Mouse (Mus musculus): ENCODE measurements around the gene Hoxb13. TPM values are rescaled to one million over a fixed set of nuclear protein-coding genes. Genes with fewer than 3 reads are reported as not detected.

The Hoxb13 gene
- polyA plus RNA-seq (2014; fragmentation: Nextera tagmentation; extraction: Ambion mirVana): not detected in 2 replicates

DNA sequence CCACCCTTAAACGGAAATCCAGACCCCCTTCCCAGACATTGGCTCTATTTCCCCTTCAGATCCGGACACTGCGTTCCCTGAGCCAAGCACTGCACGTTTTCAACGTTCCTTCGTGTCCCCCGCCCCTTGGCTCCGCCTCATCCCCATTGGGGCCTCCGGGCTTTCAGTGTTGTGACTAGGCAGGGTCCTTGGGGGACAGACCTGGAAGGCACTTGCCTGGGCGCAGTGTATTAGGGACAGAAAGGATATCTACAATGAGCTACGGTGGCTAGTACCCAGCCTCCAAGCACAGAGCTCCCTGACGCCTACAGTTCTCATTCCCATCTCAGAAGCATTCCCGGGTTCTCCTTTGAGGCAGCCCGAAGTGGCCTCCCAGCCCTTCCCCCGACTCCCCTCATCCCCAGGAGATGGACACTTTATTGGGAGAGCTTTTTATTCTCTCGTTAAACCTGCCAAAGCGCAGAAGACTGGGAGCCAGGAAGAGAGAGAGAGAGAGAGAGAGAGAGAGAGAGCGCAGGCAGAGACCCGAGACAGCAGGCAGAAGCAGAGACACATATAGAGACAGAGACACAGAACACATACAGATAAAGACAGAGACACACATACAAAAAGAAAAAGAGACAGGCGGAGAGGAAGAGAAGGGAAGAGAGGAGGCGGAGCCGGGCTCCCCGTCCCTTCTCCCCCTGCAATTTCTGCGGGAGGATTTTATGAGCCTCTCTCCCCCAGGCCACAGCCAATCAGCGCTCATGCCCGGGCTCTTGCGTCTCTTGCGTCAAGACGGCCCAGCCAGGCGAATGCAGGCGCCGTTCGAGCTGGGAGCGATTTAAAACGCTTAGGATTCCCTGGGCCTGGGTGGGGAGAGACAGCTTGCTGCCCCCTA lies at the start of gene Hoxb13:
TSS of gene Hoxb13 (plus strand) at position 796 of the 880 bp plus-strand sequence.
- H3K9me3 ChIP-seq (replicated peaks; ENCODE audit: control insufficient read depth, low read length): no peaks in the 10 kb centered on the region
- H3K4me2 ChIP-seq (ENCODE audit: low read length): peak within 1 kb of the TSS; percentile 28; the same call in 1 of the 2 replicates
- H3K9ac ChIP-seq (ENCODE audit: low read length): no peak within 1 kb of the TSS
- no peak within 1 kb of the TSS for H3K4me3 ChIP-seq (ENCODE audit: low read depth, low read length)
- no peak; the same call in 1 of the 2 replicates for ATAC-seq
- H3K27me3 ChIP-seq (replicated peaks; ENCODE audit: control insufficient read depth, insufficient read depth, low read length): peaks cover 98% of the 10 kb centered on the region
- DNase-seq (ENCODE audit: low spot score): peak; percentile 66
- H3K4me1 ChIP-seq (ENCODE audit: control insufficient read depth, insufficient read depth, low read length): no peaks in the 10 kb centered on the region
- H3K36me3 ChIP-seq (ENCODE audit: control insufficient read depth, insufficient read depth, low read length): no peaks in the 10 kb centered on the region
- under 1% methylated on average over 35 of the region's 35 CpGs for WGBS
- H3K27ac ChIP-seq (ENCODE audit: low read depth, low read length): no peak within 1 kb of the TSS

DNA sequence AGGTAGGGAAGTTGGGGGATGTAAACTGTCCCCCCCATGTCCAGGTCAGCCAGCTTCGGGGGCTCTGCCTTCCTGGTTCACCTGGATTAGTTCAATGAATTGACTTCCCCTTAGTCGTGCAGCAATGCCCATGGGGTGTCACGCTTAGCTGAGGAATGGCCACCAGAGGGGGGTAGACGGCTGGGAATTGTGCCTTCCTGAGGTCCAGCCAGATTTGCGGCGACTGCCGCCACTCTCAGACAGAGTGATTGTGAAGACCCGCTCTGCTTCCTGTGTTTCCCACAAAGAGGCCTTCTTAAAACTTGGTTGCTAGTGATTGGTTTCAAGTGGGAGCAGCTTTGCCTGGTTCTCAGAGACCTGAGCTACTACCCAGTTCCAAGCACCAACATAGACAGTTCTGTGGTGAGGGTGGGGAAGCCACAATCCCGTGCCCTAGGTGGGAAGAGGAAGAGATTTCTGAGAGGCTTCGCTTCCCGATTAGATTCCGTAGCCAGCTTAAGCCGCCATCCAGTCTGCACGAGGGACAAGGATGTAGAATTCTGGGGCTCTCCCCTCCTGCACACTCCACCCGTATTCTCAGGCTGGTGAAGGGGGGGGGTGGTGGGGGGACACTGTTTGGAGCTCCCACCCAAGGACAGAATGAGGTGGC lies 48.4 kb upstream of the Hoxb13 start:
- Histone ChIP-seq H3K36me3 (ENCODE audit: control insufficient read depth, insufficient read depth, low read length) (no peaks in the 10 kb centered on the region), H3K4me1 (ENCODE audit: control insufficient read depth, insufficient read depth, low read length) (no peaks in the 10 kb centered on the region; the same call in 1 of the 2 replicates), H3K27me3 (replicated peaks; ENCODE audit: control insufficient read depth, insufficient read depth, low read length) (peaks cover 18% of the 10 kb centered on the region; the same call in 1 of the 2 replicates), H3K4me2 (ENCODE audit: low read length) (peak overlapping the region; percentile 24; the same call in 1 of the 2 replicates), H3K9me3 (replicated peaks; ENCODE audit: control insufficient read depth, low read length) (no peaks in the 10 kb centered on the region), H3K9ac (ENCODE audit: low read length) (peak overlapping the region; percentile 47; the same call in 1 of the 2 replicates), H3K4me3 (ENCODE audit: low read depth, low read length) (peak overlapping the region; percentile 1; the same call in 1 of the 2 replicates), H3K27ac (ENCODE audit: low read depth, low read length) (no peak overlapping the region)
- ATAC-seq: peak; percentile 60; the same call in 1 of the 2 replicates
- under 1% methylated on average over 15 of the region's 15 CpGs for WGBS
- peak; percentile 87 for DNase-seq (ENCODE audit: low spot score)

DNA sequence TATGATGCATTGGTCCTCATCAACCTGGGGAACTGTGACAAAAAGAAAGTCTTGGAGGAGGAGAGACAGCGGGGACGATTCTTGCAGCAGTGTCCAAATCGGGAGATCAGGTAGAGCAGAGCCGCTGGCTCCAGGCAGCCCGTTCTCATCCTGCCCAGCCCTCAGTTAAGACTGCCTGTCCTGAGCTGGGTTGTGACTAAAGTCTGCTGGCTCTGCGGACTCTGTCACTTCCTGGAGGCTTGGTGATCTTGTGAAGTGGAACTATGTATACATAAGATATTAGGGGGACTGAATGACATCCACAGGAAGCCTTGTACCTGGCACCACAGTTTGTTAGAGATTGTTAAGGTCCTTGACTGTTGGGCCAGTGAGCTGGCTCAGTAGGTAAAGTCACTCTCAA lies 46.6 kb upstream of the Hoxb13 start:
- peaks cover 18% of the 10 kb centered on the region; the same call in 1 of the 2 replicates for H3K27me3 ChIP-seq (replicated peaks; ENCODE audit: control insufficient read depth, insufficient read depth, low read length)
- no peak overlapping the region for H3K9ac ChIP-seq (ENCODE audit: low read length)
- no peak for DNase-seq (ENCODE audit: low spot score)
- no peak overlapping the region for H3K4me2 ChIP-seq (ENCODE audit: low read length)
- H3K36me3 ChIP-seq (ENCODE audit: control insufficient read depth, insufficient read depth, low read length): no peaks in the 10 kb centered on the region
- WGBS: 74% methylated on average over 6 of the region's 6 CpGs
- no peak overlapping the region for H3K27ac ChIP-seq (ENCODE audit: low read depth, low read length)
- no peaks in the 10 kb centered on the region; the same call in 1 of the 2 replicates for H3K4me1 ChIP-seq (ENCODE audit: control insufficient read depth, insufficient read depth, low read length)
- no peak for ATAC-seq
- no peak overlapping the region for H3K4me3 ChIP-seq (ENCODE audit: low read depth, low read length)
- no peaks in the 10 kb centered on the region for H3K9me3 ChIP-seq (replicated peaks; ENCODE audit: control insufficient read depth, low read length)

DNA sequence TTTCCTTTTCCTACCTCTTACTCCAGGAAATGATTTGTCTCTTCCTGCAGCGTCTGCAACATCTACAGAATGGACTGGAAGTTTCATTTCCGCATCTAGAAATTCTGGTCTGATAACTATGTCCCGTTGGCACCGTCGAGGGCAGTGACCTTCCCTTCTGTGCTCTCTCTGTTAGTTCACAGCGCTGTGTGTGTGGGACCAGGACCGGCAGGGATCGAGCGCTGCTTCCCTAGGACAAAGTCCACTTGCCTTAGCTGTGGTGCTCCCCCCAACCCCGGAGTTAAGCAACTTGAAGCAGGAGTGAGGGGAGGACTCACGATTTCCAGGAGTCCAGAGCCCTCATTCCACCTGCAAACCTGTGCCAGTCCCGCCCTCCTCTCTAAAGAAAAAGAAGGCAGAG lies 29.3 kb upstream of the Hoxb13 start:
- ATAC-seq (no peak), DNase-seq (ENCODE audit: low spot score) (no peak)
- H3K4me1 ChIP-seq (ENCODE audit: control insufficient read depth, insufficient read depth, low read length): no peaks in the 10 kb centered on the region
- no peaks in the 10 kb centered on the region for H3K9me3 ChIP-seq (replicated peaks; ENCODE audit: control insufficient read depth, low read length)
- peaks cover 61% of the 10 kb centered on the region for H3K27me3 ChIP-seq (replicated peaks; ENCODE audit: control insufficient read depth, insufficient read depth, low read length)
- no peak overlapping the region for H3K27ac ChIP-seq (ENCODE audit: low read depth, low read length)
- H3K9ac ChIP-seq (ENCODE audit: low read length): no peak overlapping the region
- H3K4me2 ChIP-seq (ENCODE audit: low read length): no peak overlapping the region
- H3K4me3 ChIP-seq (ENCODE audit: low read depth, low read length): no peak overlapping the region
- no peaks in the 10 kb centered on the region for H3K36me3 ChIP-seq (ENCODE audit: control insufficient read depth, insufficient read depth, low read length)
- WGBS: 68% methylated on average over 12 of the region's 12 CpGs

DNA sequence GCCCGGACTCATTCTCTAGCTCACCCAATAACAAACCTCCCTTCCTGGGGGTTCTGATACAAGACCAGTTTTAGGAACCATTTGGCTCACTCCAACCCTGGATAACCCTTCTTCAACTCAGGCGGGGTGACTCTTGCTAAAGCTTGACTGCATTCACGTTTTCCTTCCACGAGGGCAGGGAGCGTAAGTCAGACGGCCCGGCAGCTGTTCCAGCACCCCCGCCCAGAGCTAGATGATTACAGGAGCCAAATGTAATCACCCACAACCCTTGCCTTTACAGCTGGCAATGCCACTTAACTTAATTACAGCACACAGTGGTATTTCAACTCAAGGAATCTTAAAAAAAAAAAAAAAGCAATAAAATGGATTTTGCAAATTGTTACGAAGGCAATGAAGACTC lies 26.0 kb upstream of the Hoxb13 start:
- 36% methylated on average over 9 of the region's 9 CpGs for WGBS
- DNase-seq (ENCODE audit: low spot score) (no peak), ATAC-seq (no peak)
- H3K27me3 ChIP-seq (replicated peaks; ENCODE audit: control insufficient read depth, insufficient read depth, low read length): peaks cover 92% of the 10 kb centered on the region
- no peak overlapping the region for H3K4me2 ChIP-seq (ENCODE audit: low read length)
- no peaks in the 10 kb centered on the region for H3K4me1 ChIP-seq (ENCODE audit: control insufficient read depth, insufficient read depth, low read length)
- H3K9ac ChIP-seq (ENCODE audit: low read length): no peak overlapping the region
- H3K9me3 ChIP-seq (replicated peaks; ENCODE audit: control insufficient read depth, low read length): no peaks in the 10 kb centered on the region
- no peak overlapping the region for H3K4me3 ChIP-seq (ENCODE audit: low read depth, low read length)
- H3K36me3 ChIP-seq (ENCODE audit: control insufficient read depth, insufficient read depth, low read length): no peaks in the 10 kb centered on the region
- no peak overlapping the region for H3K27ac ChIP-seq (ENCODE audit: low read depth, low read length)

DNA sequence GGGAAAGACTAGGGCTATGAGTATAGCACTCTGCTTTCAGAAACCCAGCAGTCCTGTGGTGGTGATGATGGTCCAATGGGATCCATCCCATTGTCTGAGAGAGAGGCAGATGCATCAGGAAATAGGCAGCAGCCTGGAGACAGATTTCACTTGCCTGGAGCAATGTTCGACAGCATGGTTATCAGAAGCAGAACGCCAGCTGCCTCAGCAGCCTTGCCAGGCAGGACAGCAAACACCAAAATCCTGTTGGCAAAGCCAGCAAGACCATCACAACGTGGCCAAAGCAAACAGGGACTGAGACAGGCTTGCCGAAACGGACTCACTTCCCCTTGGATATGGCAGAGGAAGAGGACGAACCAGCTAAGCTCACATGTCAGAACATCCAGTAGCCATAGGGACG lies 25.1 kb upstream of the Hoxb13 start:
- Histone ChIP-seq H3K4me3 (ENCODE audit: low read depth, low read length) (no peak overlapping the region), H3K4me1 (ENCODE audit: control insufficient read depth, insufficient read depth, low read length) (no peaks in the 10 kb centered on the region), H3K4me2 (ENCODE audit: low read length) (no peak overlapping the region), H3K9me3 (replicated peaks; ENCODE audit: control insufficient read depth, low read length) (no peaks in the 10 kb centered on the region), H3K27ac (ENCODE audit: low read depth, low read length) (no peak overlapping the region), H3K27me3 (replicated peaks; ENCODE audit: control insufficient read depth, insufficient read depth, low read length) (peaks cover 95% of the 10 kb centered on the region), H3K9ac (ENCODE audit: low read length) (no peak overlapping the region), H3K36me3 (ENCODE audit: control insufficient read depth, insufficient read depth, low read length) (no peaks in the 10 kb centered on the region)
- ATAC-seq: no peak
- WGBS: 20% methylated on average over 7 of the region's 7 CpGs
- DNase-seq (ENCODE audit: low spot score): no peak

DNA sequence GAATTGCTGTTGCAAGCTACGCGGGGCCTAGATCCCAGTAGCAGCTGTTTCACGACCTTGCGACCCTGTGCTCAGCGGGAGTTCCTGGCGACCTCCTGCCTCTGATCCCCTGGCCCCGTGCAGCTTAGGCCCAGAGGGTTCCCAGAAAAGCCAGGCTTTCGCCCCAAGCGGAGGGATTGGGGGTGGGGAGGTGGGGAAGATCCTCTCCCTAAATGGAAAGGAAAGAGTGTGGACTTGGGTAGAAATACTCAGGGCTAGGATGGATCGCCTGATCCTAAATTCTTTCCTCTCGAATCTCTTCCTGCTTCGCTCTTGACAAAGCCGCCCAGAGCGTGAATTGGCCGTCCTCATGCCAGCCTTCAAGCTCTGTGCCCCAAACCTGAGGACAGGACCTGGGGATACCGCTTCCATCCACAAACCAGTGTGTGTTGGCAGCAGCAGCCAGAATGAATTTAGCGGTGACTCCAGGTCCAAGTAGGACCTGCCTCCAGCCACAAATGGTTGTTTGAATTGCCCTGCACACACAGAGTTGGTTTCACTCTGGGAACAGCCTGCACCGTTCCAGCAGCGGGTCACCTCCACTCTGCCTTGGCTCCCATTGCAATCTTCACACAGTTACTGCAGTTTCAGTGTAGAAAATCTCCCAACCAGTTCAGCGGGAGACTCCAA lies 23.3 kb upstream of the Hoxb13 start:
- Histone ChIP-seq H3K9ac (ENCODE audit: low read length) (no peak overlapping the region), H3K4me2 (ENCODE audit: low read length) (no peak overlapping the region), H3K27me3 (replicated peaks; ENCODE audit: control insufficient read depth, insufficient read depth, low read length) (peaks cover 95% of the 10 kb centered on the region), H3K4me3 (ENCODE audit: low read depth, low read length) (no peak overlapping the region), H3K27ac (ENCODE audit: low read depth, low read length) (no peak overlapping the region), H3K9me3 (replicated peaks; ENCODE audit: control insufficient read depth, low read length) (no peaks in the 10 kb centered on the region), H3K4me1 (ENCODE audit: control insufficient read depth, insufficient read depth, low read length) (no peaks in the 10 kb centered on the region), H3K36me3 (ENCODE audit: control insufficient read depth, insufficient read depth, low read length) (no peaks in the 10 kb centered on the region)
- DNase-seq (ENCODE audit: low spot score): no peak
- WGBS: 1% methylated on average over 20 of the region's 20 CpGs
- ATAC-seq: no peak

DNA sequence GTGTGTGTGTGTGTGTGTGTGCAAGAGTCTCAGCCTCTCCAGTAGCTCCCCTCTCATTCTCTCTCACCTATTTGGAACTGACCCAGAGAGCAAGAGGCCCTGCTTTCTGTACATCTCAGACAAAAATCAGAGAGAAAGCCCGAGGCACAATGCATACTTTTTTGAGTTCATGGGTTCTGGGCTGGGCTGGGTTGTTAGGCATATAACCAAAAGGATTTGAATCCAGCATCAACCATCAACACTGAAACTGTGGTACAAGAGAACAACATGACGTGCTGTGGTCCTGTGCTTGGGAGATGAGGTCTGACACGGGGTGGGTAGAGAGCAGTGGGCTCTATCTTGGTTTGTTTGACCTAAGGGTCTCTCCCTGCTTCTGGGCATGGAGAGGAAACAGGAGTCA lies 22.5 kb upstream of the Hoxb13 start:
- H3K27me3 ChIP-seq (replicated peaks; ENCODE audit: control insufficient read depth, insufficient read depth, low read length): peaks cover 96% of the 10 kb centered on the region
- whole genome bisulfite sequencing: 0% methylated on average over 3 of the region's 3 CpGs
- ATAC-seq (no peak), DNase-seq (ENCODE audit: low spot score) (no peak)
- no peak overlapping the region for H3K4me2 ChIP-seq (ENCODE audit: low read length)
- H3K9ac ChIP-seq (ENCODE audit: low read length): no peak overlapping the region
- H3K36me3 ChIP-seq (ENCODE audit: control insufficient read depth, insufficient read depth, low read length): no peaks in the 10 kb centered on the region
- no peak overlapping the region for H3K4me3 ChIP-seq (ENCODE audit: low read depth, low read length)
- H3K27ac ChIP-seq (ENCODE audit: low read depth, low read length): no peak overlapping the region
- no peaks in the 10 kb centered on the region for H3K4me1 ChIP-seq (ENCODE audit: control insufficient read depth, insufficient read depth, low read length)
- H3K9me3 ChIP-seq (replicated peaks; ENCODE audit: control insufficient read depth, low read length): no peaks in the 10 kb centered on the region
